Mouse (Mus musculus) NIH3T3 (cell line): ENCODE data around the gene Fank1.
"Not testable (repeated sequence)": the region's sequence is repeated elsewhere in the genome, so short reads cannot be mapped to it uniquely, and the experiment has no call there.

Experiments
- DNase-seq: peaks from one replicate; pipeline ENCODE4 v3.0.0-alpha.2; 2012; ENCODE audit warnings: low read depth

Gene Fank1

DNA sequence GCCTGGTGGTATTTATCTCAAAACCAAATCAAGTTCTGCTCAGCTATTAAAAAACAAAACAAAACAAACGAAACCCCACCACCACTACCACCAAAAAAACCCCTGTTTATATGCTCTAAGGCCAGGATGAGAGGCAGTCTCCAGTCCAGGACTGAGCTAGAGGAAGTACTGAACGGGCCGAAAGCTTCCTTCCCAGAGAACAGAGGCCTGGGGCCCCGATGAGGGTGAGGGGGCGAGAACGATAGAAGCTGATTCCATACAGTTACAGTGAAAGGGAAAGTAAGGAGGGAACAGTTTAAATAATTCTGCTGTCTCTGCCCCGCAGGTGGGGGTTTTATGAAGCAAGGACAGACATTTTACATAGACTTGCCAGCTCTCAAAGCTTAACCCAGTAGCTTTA, 52.9 kb downstream of the Fank1 start:
- DNase-seq: no peak

GRCm38 (mm10) chr7:133839546-133839945, 62.9 kb downstream of the Fank1 start:
- no peak for DNase-seq

DNA sequence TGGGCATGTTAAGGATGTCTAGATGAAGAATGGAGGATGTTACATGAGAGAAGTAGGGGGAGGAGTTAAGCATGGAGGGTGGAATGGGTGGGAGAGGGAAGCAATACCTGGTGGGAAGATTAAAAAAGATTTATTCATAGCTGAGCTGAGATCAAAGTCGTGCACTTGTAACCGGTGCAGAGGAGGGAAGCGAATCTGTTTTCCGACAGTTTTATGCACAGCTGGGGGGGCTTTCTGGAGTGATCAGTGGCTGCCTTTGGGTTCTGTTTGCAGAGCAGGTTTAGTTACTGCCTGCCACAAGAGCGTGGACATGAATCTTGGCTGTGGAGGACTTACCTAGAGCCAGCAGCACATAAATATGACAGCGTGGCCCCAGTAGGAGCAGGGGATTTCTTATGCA, 65.4 kb downstream of the Fank1 start:
- DNase-seq: no peak

GRCm38 (mm10) chr7:133847175-133847574, 70.5 kb downstream of the Fank1 start:
- no peak for DNase-seq

- DNase-seq: no peak
Measured at GRCm38 (mm10) chr7:133848180-133848579, 71.5 kb downstream of the Fank1 start.

DNA sequence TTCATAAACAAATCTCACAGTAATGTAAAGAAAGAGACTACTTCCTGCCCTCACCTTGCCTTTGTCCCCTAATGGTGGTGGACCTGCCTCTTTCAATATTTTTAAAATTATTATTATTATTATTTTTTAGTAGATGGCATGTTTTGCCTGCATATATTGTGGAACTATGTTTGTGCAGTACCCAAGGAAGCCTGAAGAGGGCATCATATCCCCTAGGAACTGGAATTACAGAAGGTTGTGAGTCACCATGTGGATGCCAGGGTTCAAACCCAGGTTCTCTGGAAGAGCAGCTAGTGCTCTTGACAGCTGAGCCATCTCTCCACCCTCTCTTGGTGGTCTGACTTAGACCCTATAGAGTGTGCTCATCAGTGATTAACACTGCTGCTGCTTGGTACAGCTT, 74.1 kb downstream of the Fank1 start:
- peak; percentile 33 for DNase-seq

DNA sequence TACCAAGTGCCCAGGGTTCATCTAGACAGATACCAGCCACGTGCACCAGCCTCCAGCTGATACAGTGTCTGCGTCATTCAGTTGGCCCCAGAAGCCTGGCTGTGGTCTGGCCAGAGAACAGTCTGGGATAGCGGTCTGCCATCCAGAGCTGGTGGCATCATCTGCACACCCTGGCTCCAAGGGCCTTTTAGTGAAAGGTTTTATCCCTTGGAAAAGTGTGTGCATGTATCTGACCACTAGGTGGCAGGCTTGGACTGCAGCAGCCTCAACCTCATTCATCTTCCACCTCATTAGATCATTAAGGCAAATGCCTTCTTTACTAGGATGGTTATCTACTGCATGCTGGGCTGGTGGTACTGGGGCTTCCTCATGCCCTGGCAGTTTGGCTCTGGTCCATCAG, 79.6 kb downstream of the Fank1 start:
- DNase-seq: peak; percentile 89

DNA sequence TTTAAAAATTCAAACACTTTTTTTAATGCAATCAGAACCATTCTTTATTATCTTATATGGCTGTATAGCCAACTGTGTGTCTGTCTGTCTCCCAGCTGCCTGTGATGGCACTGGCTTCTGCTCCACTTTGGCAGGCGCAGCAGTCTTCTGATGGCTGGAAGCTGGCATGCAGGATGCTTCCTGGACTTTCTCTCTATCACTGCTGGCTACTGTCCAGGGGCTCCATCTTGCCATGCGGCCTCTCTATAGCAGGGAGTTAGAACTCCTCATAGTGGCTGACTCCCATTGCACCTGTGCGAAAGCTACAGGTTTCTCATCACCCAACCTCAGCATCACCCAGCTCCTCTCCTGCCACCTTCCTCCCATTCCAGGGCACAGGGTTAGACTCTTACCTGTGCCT, 81.8 kb downstream of the Fank1 start:
- DNase-seq: no peak

DNA sequence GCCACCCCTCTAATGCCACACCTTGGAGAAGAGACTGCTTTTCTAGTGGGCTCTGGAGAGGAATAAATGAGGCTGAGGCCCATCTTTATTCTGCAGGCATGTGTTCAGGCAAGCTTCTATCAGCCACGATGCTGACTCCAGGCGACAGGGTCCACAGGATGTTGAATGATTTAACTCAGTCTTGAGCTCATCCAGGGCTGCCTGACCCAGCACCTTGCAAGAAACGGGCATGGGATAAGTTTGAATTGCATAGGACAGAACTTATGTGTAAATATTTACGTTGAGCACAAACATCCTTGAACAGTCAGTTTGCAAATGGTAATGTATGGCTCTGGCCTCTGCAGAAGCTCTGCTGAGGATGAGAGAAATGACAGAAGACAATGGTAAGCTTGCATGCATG, 82.9 kb downstream of the Fank1 start:
- DNase-seq: no peak

DNA sequence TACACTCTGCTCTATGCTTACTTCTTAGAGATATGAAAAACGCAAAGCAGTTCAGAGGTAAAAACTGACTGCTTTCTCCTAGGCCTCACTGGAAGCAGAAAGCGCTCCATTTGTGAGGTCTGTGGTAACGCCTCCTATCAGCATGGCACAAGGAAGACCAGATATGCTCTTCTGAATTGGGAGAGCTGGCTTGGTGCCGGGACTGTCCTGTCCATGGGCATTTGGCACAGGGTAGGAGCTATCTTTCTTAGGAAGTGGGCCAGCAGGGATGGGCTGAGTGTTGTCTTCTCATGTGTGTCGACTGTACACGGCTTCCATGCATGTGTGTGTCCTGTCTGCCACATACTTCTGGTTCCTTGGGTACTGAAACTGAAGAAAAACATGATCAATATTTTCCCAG, 85.6 kb downstream of the Fank1 start:
- no peak for DNase-seq

GRCm38 (mm10) chr7:133862723-133863122, 86.1 kb downstream of the Fank1 start:
- no peak for DNase-seq

- DNase-seq: no peak
Measured at GRCm38 (mm10) chr7:133863151-133863550, 86.5 kb downstream of the Fank1 start.

GRCm38 (mm10) chr7:133863684-133864083, 87.0 kb downstream of the Fank1 start:
- DNase-seq: no peak

DNA sequence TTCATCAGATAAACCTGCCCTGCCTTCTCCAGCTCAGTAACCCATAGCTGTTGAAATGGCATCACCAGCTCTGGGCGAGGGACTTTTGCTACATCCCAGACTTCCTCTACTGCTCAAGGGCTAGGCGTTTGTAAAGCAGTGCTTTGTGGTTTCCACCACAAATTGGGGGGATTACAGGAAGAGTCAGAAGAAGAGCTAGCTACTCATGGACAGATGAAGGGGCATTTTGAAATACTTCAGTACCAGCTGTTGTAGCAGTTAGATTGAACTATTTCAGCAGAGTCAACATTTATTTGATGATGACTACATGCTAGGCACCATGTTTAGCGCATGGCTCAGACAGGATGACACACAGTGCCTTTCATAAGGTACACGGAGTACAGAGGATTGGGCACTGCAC, 93.6 kb downstream of the Fank1 start:
- DNase-seq: no peak

DNA sequence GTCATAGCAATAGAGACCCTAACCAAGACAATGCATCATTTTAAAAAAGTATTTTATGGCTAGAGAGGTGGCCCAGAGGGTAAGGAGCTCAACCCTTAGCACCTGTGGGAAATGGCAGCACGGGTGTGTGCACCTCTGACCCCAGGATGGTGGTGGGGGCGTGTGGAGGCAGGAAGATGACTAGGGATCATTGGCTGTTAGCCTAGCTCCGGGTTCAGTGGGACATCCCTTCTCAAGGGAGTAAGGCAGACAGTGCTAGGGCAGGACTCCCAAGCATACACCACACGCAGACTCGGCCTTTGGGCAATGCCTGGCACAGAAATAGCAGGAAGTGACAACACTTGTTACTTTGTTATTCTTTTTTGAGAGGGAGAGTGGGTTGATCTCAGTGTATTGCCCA, 96.0 kb downstream of the Fank1 start:
- no peak for DNase-seq

- no peak for DNase-seq
Measured at GRCm38 (mm10) chr7:133876139-133876538, 99.5 kb downstream of the Fank1 start.

DNA sequence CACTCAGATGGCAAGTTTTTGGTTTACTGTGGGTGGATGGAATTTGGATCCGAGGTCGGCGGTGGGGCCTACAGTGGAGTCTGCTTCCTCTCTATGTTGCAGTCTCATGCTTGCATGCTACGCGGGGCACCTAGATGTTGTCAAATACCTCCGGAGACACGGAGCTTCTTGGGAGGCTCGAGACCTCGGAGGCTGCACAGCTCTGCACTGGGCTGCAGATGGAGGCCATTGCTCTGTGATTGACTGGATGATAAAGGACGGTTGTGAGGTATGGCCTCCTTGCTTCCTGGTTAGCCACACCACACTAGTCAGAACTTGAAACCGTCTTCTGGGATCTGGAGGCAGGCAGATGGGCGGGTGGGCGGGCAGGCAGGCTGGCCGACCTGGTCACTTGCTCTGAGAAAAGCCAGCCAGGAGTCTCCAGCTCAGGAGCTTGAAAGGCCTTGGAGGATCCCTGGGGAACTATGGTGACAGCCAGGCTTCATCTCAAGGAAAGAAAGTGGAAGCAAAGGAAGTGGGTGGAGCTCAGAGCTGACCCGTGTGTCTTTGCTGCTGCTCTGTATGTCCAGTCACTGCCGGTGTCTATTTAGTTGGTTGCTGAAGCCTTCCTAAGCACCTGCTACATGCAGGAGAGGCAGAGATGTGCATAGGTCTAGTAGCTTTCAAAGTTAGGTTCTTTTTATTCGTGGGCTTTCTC, 100.1 kb downstream of the Fank1 start:
- no peak for DNase-seq

DNA sequence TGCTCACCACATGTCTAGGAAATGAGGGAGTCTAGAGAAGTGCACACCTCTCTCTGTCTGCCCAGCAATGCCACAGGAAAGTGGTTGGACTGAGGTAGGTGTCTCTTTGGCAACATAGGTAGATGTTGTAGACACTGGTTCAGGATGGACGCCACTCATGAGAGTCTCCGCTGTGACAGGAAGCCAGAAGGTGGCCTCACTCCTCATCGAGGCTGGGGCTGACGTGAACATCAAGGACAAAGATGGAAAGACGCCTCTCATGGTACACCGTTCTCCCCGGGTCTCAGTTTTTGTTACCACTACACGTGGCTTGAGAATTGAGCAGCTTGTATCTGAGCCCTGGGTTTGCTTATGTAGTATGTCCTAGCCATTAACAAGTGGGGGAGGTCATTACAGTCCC, 103.1 kb downstream of the Fank1 start:
- DNase-seq: no peak

DNA sequence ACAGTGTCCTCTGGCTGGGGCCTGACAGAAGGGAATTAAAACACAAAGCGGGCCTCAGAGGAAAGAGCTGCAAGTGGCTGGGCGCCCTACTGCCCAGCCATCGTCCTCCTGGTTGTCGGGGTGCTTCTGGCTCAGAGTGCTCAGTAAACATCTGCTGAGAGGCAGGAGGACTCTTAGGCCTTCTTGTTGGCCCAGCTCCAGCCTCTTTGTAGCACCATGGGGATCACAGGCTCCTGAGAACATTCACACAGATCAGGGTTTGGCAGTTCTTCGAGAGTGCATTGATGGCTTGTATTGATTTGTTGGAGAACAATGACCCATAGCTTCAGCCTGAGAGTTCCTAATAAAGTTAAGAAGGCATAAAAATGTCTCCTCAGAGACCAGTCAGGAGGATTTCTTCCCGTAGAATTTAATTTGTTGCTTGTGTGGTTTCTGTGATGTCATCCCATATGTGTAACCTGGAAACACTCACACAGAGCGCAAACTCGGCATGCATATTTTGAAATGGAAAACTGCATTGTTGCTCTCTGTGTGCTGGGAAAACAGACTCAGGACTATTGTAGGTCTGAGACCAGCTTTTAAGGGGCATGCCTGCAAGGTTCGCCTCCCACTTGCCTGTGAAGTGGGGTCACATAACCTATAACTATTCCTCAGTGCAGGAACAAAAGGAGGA, 108.2 kb downstream of the Fank1 start:
- not testable (repeated sequence) for DNase-seq

GRCm38 (mm10) chr7:133888926-133889920, 112.6 kb downstream of the Fank1 start:
- DNase-seq: peak; percentile 12

GRCm38 (mm10) chr7:133889986-133890385, 113.3 kb downstream of the Fank1 start:
- no peak for DNase-seq

- DNase-seq: no peak
Measured at GRCm38 (mm10) chr7:133891298-133891697, 114.6 kb downstream of the Fank1 start.

DNA sequence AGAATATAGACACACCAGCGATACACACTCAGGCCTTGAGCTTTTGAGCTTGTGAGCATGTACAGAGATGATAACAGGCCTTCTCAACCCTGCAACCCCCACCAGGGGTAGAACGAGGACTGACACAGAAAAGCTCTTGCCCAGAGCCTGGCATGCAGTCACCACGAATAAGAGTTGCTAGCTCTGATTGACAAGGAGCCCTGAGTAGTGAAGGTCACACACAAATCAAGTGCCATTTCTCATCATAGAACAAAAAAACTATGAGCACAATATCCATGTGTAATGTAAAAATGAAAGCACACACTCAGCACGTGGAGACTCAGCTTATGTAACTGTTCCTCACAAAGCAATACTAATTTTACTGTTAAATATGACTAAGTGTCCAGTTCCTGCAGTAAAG, 115.1 kb downstream of the Fank1 start:
- no peak for DNase-seq
